Mouse (Mus musculus) liver, embryonic 16.5 days (tissue): Measurements from ENCODE around the gene Tmem17. TPM values are rescaled to one million over a fixed set of nuclear protein-coding genes. Genes with fewer than 3 reads are reported as not detected.

Source experiments
- ATAC-seq: fragments of 200-750 bp; cut with Nextera tagmentation; 2 replicates; pipeline ENCODE4 v1.8.0; 2017; ENCODE audit warnings: low read depth, mild to moderate bottlenecking, moderate number of reproducible peaks, moderate library complexity
- H3K27ac ChIP-seq: fragments of 300-500 bp; sonication (generic); 2 replicates; pipeline ENCODE4 v1.5.1; 2014; ENCODE audit warnings: mild to moderate bottlenecking, low read length
- H3K27me3 ChIP-seq: fragments of 300-500 bp; sonication (generic); 2 replicates; pipeline ENCODE4 v1.6.1; 2014; ENCODE audit warnings: low read depth, low read length, mixed read lengths; ENCODE audit not compliant: control insufficient read depth, insufficient read depth
- H3K36me3 ChIP-seq: fragments of 300-500 bp; sonication (generic); 2 replicates; pipeline ENCODE4 v1.6.1; 2014; ENCODE audit warnings: mild to moderate bottlenecking; ENCODE audit not compliant: control insufficient read depth, insufficient read depth
- H3K4me1 ChIP-seq: fragments of 300-500 bp; sonication (generic); 2 replicates; pipeline ENCODE4 v1.6.1; 2014; ENCODE audit warnings: low read depth, low read length, mixed read lengths; ENCODE audit not compliant: control insufficient read depth
- H3K4me2 ChIP-seq: fragments of 300-500 bp; sonication (generic); 2 replicates; pipeline ENCODE4 v1.6.1; 2014; ENCODE audit warnings: low read depth, low read length, mixed read lengths
- H3K4me3 ChIP-seq: fragments of 300-500 bp; sonication (generic); 2 replicates; pipeline ENCODE4 v1.5.1; 2014; ENCODE audit warnings: low read depth, mild to moderate bottlenecking, low read length
- H3K9ac ChIP-seq: fragments of 300-500 bp; sonication (generic); 2 replicates; pipeline ENCODE4 v1.6.1; 2014; ENCODE audit warnings: low read depth, low read length
- H3K9me3 ChIP-seq: fragments of 300-500 bp; sonication (generic); replicated peaks from 2 replicates; pipeline ENCODE4 v1.6.1; 2016; ENCODE audit warnings: low read length; ENCODE audit not compliant: control insufficient read depth
- WGBS: fragments of 180-500 bp; shearing (Covaris S2); extraction: QIAGEN DNeasy Blood & Tissue Kit; methylation state at CpG from one replicate; pipeline ENCODE4 v1.1.7; 2014; ENCODE audit not compliant: insufficient replicate concordance; 5-methylcytosine and 5-hydroxymethylcytosine counted together
- polyA plus RNA-seq: library from polyadenylated mRNA; unstranded; fragments of >200 nt; fragmentation: Nextera tagmentation; extraction: Ambion mirVana; gene quantifications from 2 replicates; pipeline ENCODE4 v1.2.1, GENCODE M21; 2015

Gene Tmem17
- polyA plus RNA-seq, 1 experiment from 2014 or later, result 1.3 TPM

DNA sequence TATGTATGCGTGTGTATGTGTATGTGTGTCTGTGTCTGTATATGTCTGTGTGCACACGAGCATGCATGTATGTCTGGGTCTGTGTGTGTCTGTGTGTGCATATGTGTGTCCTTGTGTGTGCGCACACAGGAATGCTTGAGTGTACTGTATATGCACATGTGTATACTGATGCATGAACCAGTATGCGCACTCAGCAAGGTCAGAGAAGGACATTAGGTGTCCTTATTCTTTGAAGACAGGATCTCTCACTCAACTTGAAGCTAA, 49.4 kb downstream of the Tmem17 start:
- no peaks in the 10 kb centered on the region for H3K27me3 ChIP-seq
- no peak overlapping the region for H3K4me2 ChIP-seq
- no peak overlapping the region for H3K9ac ChIP-seq
- no peaks in the 10 kb centered on the region for H3K36me3 ChIP-seq
- H3K4me1 ChIP-seq, result no peaks in the 10 kb centered on the region
- WGBS, result 83% methylated on average over 4 of the region's 4 CpGs
- H3K9me3 ChIP-seq, result no peaks in the 10 kb centered on the region
- no peak overlapping the region for H3K27ac ChIP-seq
- no peak for ATAC-seq
- H3K4me3 ChIP-seq, result no peak overlapping the region

DNA sequence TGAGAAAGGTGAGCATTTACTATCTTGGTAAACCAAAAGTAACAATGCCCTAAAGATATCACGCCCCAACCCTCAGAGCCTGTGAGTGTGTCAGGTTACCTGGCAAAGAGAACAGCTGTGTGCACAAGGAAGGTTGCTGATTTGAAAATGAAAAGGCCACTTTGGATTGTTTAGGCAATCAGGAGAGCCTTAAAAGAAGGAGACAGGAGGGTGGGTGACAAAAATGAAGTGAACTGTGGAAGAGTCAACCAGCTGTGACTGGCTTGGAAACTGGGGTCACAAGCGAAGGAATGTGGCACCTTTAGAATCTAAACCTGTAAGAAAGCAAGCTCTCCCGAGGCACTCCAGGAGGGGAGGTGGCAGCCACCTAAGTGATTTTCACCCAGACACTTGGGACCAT, 51.8 kb downstream of the Tmem17 start:
- Histone ChIP-seq H3K4me1 (no peaks in the 10 kb centered on the region), H3K4me2 (no peak overlapping the region), H3K36me3 (no peaks in the 10 kb centered on the region), H3K27ac (no peak overlapping the region), H3K9ac (no peak overlapping the region), H3K4me3 (no peak overlapping the region), H3K27me3 (no peaks in the 10 kb centered on the region), H3K9me3 (no peaks in the 10 kb centered on the region)
- 51% methylated on average over 3 of the region's 3 CpGs for WGBS
- ATAC-seq, result no peak

DNA sequence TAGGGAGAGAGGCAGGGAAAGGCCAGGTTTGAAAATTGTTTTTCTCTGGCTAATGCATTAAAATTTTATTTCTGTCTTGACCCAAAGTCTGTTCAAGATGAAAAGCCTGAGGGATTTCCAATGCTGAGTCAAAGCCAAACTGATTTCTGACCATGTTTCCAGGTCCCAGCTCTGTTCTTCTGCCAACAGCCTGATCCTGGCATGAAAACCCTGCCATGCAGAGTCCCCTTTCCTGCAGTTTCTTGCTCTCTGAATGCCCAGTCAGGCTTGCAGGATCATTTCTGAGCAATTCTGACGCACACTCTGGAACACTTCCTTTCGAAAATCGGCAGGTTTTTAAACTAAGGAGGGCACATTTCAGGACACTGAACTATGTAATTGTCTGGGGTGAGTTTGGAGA, 52.8 kb downstream of the Tmem17 start:
- no peak overlapping the region for H3K4me2 ChIP-seq
- ATAC-seq, result no peak
- H3K27me3 ChIP-seq, result no peaks in the 10 kb centered on the region
- no peak overlapping the region for H3K27ac ChIP-seq
- H3K36me3 ChIP-seq, result no peaks in the 10 kb centered on the region
- no peak overlapping the region for H3K4me3 ChIP-seq
- no peaks in the 10 kb centered on the region for H3K9me3 ChIP-seq
- no peaks in the 10 kb centered on the region for H3K4me1 ChIP-seq
- H3K9ac ChIP-seq, result no peak overlapping the region
- 61% methylated on average over 3 of the region's 3 CpGs for WGBS

Other genes with a start within 250 kb of the Tmem17 start
- 2.6 and 3.1 TPM in 2 replicates for gene Ehbp1, start 169.8 kb upstream of the Tmem17 start, polyA plus RNA-seq